Comparison of ENCODE assay signal across 22 mouse cellular contexts in the genomic region with DNA sequence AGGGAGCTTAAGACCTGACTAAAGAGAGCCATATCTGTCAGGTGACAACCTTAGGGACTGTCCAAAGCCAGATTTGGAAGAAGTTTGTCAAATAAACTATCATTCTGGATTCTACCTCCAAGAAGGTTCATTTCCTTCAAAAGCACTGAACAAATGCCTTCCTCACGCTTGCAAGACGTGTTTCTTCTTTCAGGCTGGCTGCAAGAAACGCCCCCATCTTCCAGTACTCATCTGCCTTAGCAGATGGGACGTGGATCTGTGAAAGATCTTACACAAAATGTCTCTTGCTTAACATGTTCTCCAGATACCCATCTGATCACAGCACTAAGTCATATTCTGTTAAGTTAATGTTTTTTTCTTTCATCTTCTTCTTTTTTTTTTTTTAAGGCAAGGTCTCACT. TPM values are rescaled to one million over a fixed set of nuclear protein-coding genes. Genes with fewer than 3 reads are reported as not detected.
DNase-seq lines count a peak whose midpoint lies in the region; ATAC-seq and TF ChIP-seq lines count a peak whose summit lies in the region.
"Had no signal": no experiment of that assay in that cellular context is flagged by ENCODE, and none has a peak within 500 bp of the region (broad histone marks: within the 10 kb centered on the region; RNA-seq: fewer than 3 reads in every experiment).

No protein-coding gene starts in this region.

- H3K27ac ChIP-seq in forebrain, embryonic 14.5 days (ENCODE audit: low read depth, low read length): no peak overlapping the region
- H3K27ac ChIP-seq in forebrain, embryonic 13.5 days: no peak overlapping the region
- no peak overlapping the region for H3K27ac ChIP-seq in liver, embryonic 11.5 days (ENCODE audit: low read depth, low read length)
- H3K27ac ChIP-seq: hindbrain, postnatal 0 days; kidney, postnatal 0 days; macrophage; neural tube, embryonic 12.5 days had no signal

- no peaks in the 10 kb centered on the region for H3K27me3 ChIP-seq in forebrain, embryonic 14.5 days (replicated peaks; ENCODE audit: control insufficient read depth, insufficient read depth, low read length)
- H3K27me3 ChIP-seq in forebrain, embryonic 13.5 days: no peaks in the 10 kb centered on the region
- H3K27me3 ChIP-seq in liver, embryonic 11.5 days (replicated peaks; ENCODE audit: control insufficient read depth, insufficient read depth, low read length): no peaks in the 10 kb centered on the region
- H3K27me3 ChIP-seq: heart, embryonic 12.5 days; neural tube, embryonic 12.5 days had no signal

- intact Hi-C loops in left cerebral cortex, postnatal 14 days (cut with DNase I): no loop called here
- intact Hi-C loops in heart, postnatal 10 days (cut with DNase I): no loop called here

- H3K4me1 ChIP-seq in forebrain, embryonic 14.5 days (ENCODE audit: control insufficient read depth, insufficient read depth, low read length): no peaks in the 10 kb centered on the region
- no peaks in the 10 kb centered on the region for H3K4me1 ChIP-seq in forebrain, embryonic 13.5 days
- H3K4me1 ChIP-seq in lung, adult 2 months (ENCODE audit: control insufficient read depth, insufficient read depth, low read length): no peaks in the 10 kb centered on the region
- H3K4me1 ChIP-seq in liver, embryonic 11.5 days (replicated peaks; ENCODE audit: control insufficient read depth, insufficient read depth, low read length): no peaks in the 10 kb centered on the region
- H3K4me1 ChIP-seq: heart, embryonic 12.5 days; neural tube, embryonic 12.5 days had no signal

- WGBS in forebrain, embryonic 14.5 days: 81% methylated on average over 4 of the region's 4 CpGs
- 91% methylated on average over 4 of the region's 4 CpGs for WGBS in forebrain, embryonic 13.5 days
- WGBS in lung, adult 2 months: 86% methylated on average over 4 of the region's 4 CpGs
- WGBS in liver, embryonic 11.5 days: 75% methylated on average over 4 of the region's 4 CpGs

- ATAC-seq in forebrain, embryonic 14.5 days: no peak
- ATAC-seq in forebrain, embryonic 13.5 days: no peak
- ATAC-seq in liver, embryonic 11.5 days (replicated peaks; ENCODE audit: low FRiP score): no peak
- ATAC-seq: CD4-positive, CD25-positive, alpha-beta regulatory T cell, adult 4 months; hindbrain, postnatal 0 days had no signal

- no peak for TF ChIP-seq CTCF in lung, adult 2 months (IDR thresholded peaks at IDR 0.05; ENCODE audit: insufficient read depth, low read length)

- TF ChIP-seq POLR2A in lung, adult 2 months (IDR thresholded peaks at IDR 0.05; ENCODE audit: borderline replicate concordance, extremely low read depth, low read depth, low read length): no peak

- H3K4me3 ChIP-seq in forebrain, embryonic 14.5 days (ENCODE audit: low read depth, low read length): no peak overlapping the region
- H3K4me3 ChIP-seq in forebrain, embryonic 13.5 days: no peak overlapping the region
- no peak overlapping the region for H3K4me3 ChIP-seq in lung, adult 2 months (replicated peaks; ENCODE audit: extremely low read depth, low read depth, low read length)
- no peak overlapping the region for H3K4me3 ChIP-seq in liver, embryonic 11.5 days (ENCODE audit: low read depth, low read length)
- H3K4me3 ChIP-seq: erythroblast, embryonic 14.5 days; heart, embryonic 12.5 days; neural tube, embryonic 12.5 days had no signal

- H3K9ac ChIP-seq in forebrain, embryonic 14.5 days (ENCODE audit: low read length): no peak overlapping the region
- H3K9ac ChIP-seq in forebrain, embryonic 13.5 days: no peak overlapping the region
- no peak overlapping the region for H3K9ac ChIP-seq in liver, embryonic 11.5 days (ENCODE audit: low read depth, low read length)
- H3K9ac ChIP-seq: heart, embryonic 12.5 days; lung, embryonic 14.5 days; neural tube, embryonic 12.5 days had no signal

- no peak overlapping the region for H3K4me2 ChIP-seq in forebrain, embryonic 14.5 days (ENCODE audit: low read length)
- H3K4me2 ChIP-seq in forebrain, embryonic 13.5 days: no peak overlapping the region
- H3K4me2 ChIP-seq in liver, embryonic 11.5 days: no peak overlapping the region
- H3K4me2 ChIP-seq: heart, embryonic 12.5 days; lung, embryonic 14.5 days; midbrain, embryonic 11.5 days; neural tube, embryonic 12.5 days had no signal

- H3K9me3 ChIP-seq in forebrain, embryonic 14.5 days (replicated peaks; ENCODE audit: control insufficient read depth, low read length): no peaks in the 10 kb centered on the region
- H3K9me3 ChIP-seq in forebrain, embryonic 13.5 days (replicated peaks): no peaks in the 10 kb centered on the region
- no peaks in the 10 kb centered on the region for H3K9me3 ChIP-seq in liver, embryonic 11.5 days (ENCODE audit: control insufficient read depth, low read length)
- H3K9me3 ChIP-seq: G1E; heart, embryonic 12.5 days; neural tube, embryonic 12.5 days had no signal

- peak; percentile 8 for DNase-seq in forebrain, embryonic 14.5 days (ENCODE audit: low spot score)
- DNase-seq in right cerebral cortex, adult 2 months (ENCODE audit: low spot score in 2 of 2): peak; percentile 75 to 77
- DNase-seq in right cerebral cortex, postnatal 4 days: no peak
- peak; percentile 65 to 74 for DNase-seq in left cerebral cortex, postnatal 14 days (ENCODE audit: low spot score in 2 of 2)
- DNase-seq in heart, postnatal 10 days: no peak
- DNase-seq in lung, adult 2 months: no peak
- no peak for DNase-seq in liver, embryonic 11.5 days (ENCODE audit: low spot score)
- DNase-seq: cerebellum, adult 11 months; heart, postnatal 36 days; kidney, adult 11 months; lung, embryonic 14.5 days; spleen, adult 18-20 months had no signal

- peaks cover 81% of the 10 kb centered on the region for H3K36me3 ChIP-seq in forebrain, embryonic 14.5 days (ENCODE audit: control insufficient read depth, insufficient read depth, low read length)
- peaks cover 77% of the 10 kb centered on the region for H3K36me3 ChIP-seq in forebrain, embryonic 13.5 days (ENCODE audit: poor library complexity, severe bottlenecking)
- H3K36me3 ChIP-seq in liver, embryonic 11.5 days (ENCODE audit: control insufficient read depth, insufficient read depth, low read length): no peaks in the 10 kb centered on the region
- H3K36me3 ChIP-seq: G1E had no signal

RNA-seq across cellular contexts. Expression of a gene that starts 35.2 kb away (rescaled TPM):
- 30.2 and 40.4 TPM in 2 replicates for polyA plus RNA-seq in forebrain, embryonic 14.5 days (2014; fragmentation: Nextera tagmentation; extraction: Ambion mirVana)
- 27.2 and 28.1 TPM in 2 replicates for polyA plus RNA-seq in forebrain, embryonic 13.5 days (2015; fragmentation: Nextera tagmentation; extraction: Ambion mirVana)
- total RNA-seq in left cerebral cortex, postnatal 14 days (2021): 100 to 1,000 TPM in 1 of 2 experiments, 10 to 100 TPM in 1; 98.8 to 100 TPM
- total RNA-seq in heart, postnatal 10 days (2021): 1 to 10 TPM; 4.0 to 5.4 TPM
- 7.5 and 8.3 TPM in 2 replicates for polyA plus RNA-seq in lung, adult 2 months (2012; rRNA removed)
- polyA plus RNA-seq in liver, embryonic 11.5 days (2014; fragmentation: Nextera tagmentation; extraction: Ambion mirVana): 7.2 and 7.8 TPM in 2 replicates

RNA-seq across cellular contexts. Expression of a gene that starts 47.7 kb away (rescaled TPM):
- polyA plus RNA-seq in forebrain, embryonic 14.5 days (2014; fragmentation: Nextera tagmentation; extraction: Ambion mirVana): 18.8 and 21.5 TPM in 2 replicates
- 17.4 and 17.5 TPM in 2 replicates for polyA plus RNA-seq in forebrain, embryonic 13.5 days (2015; fragmentation: Nextera tagmentation; extraction: Ambion mirVana)
- total RNA-seq in left cerebral cortex, postnatal 14 days (2021): 10 to 100 TPM; 31.9 to 35.4 TPM
- 10 to 100 TPM; 26.4 to 27.1 TPM for total RNA-seq in heart, postnatal 10 days (2021)
- 20.9 and 22.7 TPM in 2 replicates for polyA plus RNA-seq in lung, adult 2 months (2012; rRNA removed)
- 53.7 and 54.7 TPM in 2 replicates for polyA plus RNA-seq in liver, embryonic 11.5 days (2014; fragmentation: Nextera tagmentation; extraction: Ambion mirVana)

Comparison
In these comparisons a context has a peak if more than half of its experiments do, and no peak if none do; other contexts are left out.
1. DNase-seq: peak in forebrain, embryonic 14.5 days (single experiment), right cerebral cortex, adult 2 months (2 of 2) and left cerebral cortex, postnatal 14 days (2 of 2); none in right cerebral cortex, postnatal 4 days (single experiment), heart, postnatal 10 days (0 of 2), lung, adult 2 months (single experiment) and liver, embryonic 11.5 days (single experiment).